Mouse (Mus musculus) lung, adult 2 months (tissue): ENCODE measurements around the gene Ccng1.

Source experiments
- CTCF ChIP-seq: fragments of 200-500 bp; IDR thresholded peaks from 2 replicates; pipeline ENCODE4 v1.5.1; 2011; ENCODE audit warnings: mild to moderate bottlenecking, low read length, control low read depth; ENCODE audit not compliant: insufficient read depth
- POLR2A ChIP-seq: fragments of 200-500 bp; IDR thresholded peaks from 2 replicates; pipeline ENCODE4 v1.6.1; 2011; ENCODE audit warnings: low read depth, mild to moderate bottlenecking, control low read depth, low read length, borderline replicate concordance; ENCODE audit errors: extremely low read depth

DNA sequence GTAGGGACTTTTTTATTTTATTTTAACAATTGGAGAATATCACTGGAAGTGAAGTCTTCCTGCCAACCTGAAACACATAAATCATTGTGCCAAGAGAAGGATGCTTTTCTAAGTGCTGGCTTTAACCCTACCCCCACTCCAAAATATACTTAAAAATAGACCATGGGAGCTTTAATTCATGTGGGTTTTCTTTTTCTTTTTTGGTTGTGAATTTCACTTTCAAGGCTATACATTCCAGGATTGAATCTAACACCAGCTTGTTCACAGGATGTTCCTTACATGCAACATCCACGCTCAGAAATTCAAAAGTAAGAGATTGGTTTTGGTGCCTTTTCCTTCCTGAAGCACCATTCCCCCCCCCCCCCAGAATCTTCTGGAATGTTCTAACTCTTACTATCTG lies 28.2 kb upstream of the Ccng1 start:
- no peak for TF ChIP-seq CTCF
- no peak for TF ChIP-seq POLR2A
